Mouse (Mus musculus): ENCODE results near the gene Morn1. TPM values are rescaled to one million over a fixed set of nuclear protein-coding genes. Genes with fewer than 3 reads are reported as not detected.
A peak's percentile ranks its signal among the peaks of the same experiment; 100 is the strongest.

The Morn1 gene
- polyA plus RNA-seq, 1 experiment from 2014 or later, result 10.7 TPM

- no peak for ATAC-seq
- 39% methylated on average over 3 of the region's 3 CpGs for WGBS
These were observed 22.5 kb upstream of the Morn1 start for GRCm38 (mm10) chr4:155063895-155064294.

GRCm38 (mm10) chr4:155064474-155064873, 21.9 kb upstream of the Morn1 start:
- no peak for ATAC-seq
- Histone ChIP-seq H3K4me2 (ENCODE audit: low read length) (no peak overlapping the region), H3K9me3 (ENCODE audit: control insufficient read depth, low read length) (no peaks in the 10 kb centered on the region), H3K4me3 (replicated peaks; ENCODE audit: low read length) (no peak overlapping the region), H3K9ac (replicated peaks; ENCODE audit: low read depth, low read length) (no peak overlapping the region), H3K36me3 (ENCODE audit: control insufficient read depth, insufficient read depth) (no peaks in the 10 kb centered on the region; the same call in 1 of the 2 replicates), H3K4me1 (replicated peaks; ENCODE audit: control insufficient read depth, insufficient read depth, low read length) (peaks cover 18% of the 10 kb centered on the region), H3K27ac (ENCODE audit: low read length) (no peak overlapping the region), H3K27me3 (replicated peaks; ENCODE audit: control insufficient read depth, insufficient read depth, low read length) (no peaks in the 10 kb centered on the region)
- 79% methylated on average over 2 of the region's 2 CpGs for WGBS

More at GRCm38 (mm10) chr4:155063895-155064294, 22.5 kb upstream of the Morn1 start:
- peaks cover 19% of the 10 kb centered on the region for H3K4me1 ChIP-seq (replicated peaks; ENCODE audit: control insufficient read depth, insufficient read depth, low read length)
- no peak overlapping the region for H3K27ac ChIP-seq (ENCODE audit: low read length)
- H3K9me3 ChIP-seq (ENCODE audit: control insufficient read depth, low read length), result no peaks in the 10 kb centered on the region
- no peak overlapping the region for H3K4me2 ChIP-seq (ENCODE audit: low read length)
- H3K9ac ChIP-seq (replicated peaks; ENCODE audit: low read depth, low read length), result no peak overlapping the region
- H3K4me3 ChIP-seq (replicated peaks; ENCODE audit: low read length), result no peak overlapping the region
- no peaks in the 10 kb centered on the region for H3K36me3 ChIP-seq (ENCODE audit: control insufficient read depth, insufficient read depth)
- H3K27me3 ChIP-seq (replicated peaks; ENCODE audit: control insufficient read depth, insufficient read depth, low read length), result no peaks in the 10 kb centered on the region

GRCm38 (mm10) chr4:155065970-155066833, 20.2 kb upstream of the Morn1 start:
- H3K4me1 ChIP-seq (replicated peaks; ENCODE audit: control insufficient read depth, insufficient read depth, low read length), result peaks cover 16% of the 10 kb centered on the region
- ATAC-seq, result peak; percentile 70
- no peaks in the 10 kb centered on the region for H3K27me3 ChIP-seq (replicated peaks; ENCODE audit: control insufficient read depth, insufficient read depth, low read length)
- peaks cover 8% of the 10 kb centered on the region for H3K36me3 ChIP-seq (ENCODE audit: control insufficient read depth, insufficient read depth)
- H3K9ac ChIP-seq (replicated peaks; ENCODE audit: low read depth, low read length), result no peak overlapping the region; the same call in 1 of the 2 replicates
- H3K9me3 ChIP-seq (ENCODE audit: control insufficient read depth, low read length), result no peaks in the 10 kb centered on the region
- WGBS, result 5% methylated on average over 15 of the region's 15 CpGs
- peak overlapping the region; percentile 83 for H3K4me2 ChIP-seq (ENCODE audit: low read length)
- peak overlapping the region; percentile 60 for H3K4me3 ChIP-seq (replicated peaks; ENCODE audit: low read length)
- H3K27ac ChIP-seq (ENCODE audit: low read length), result peak overlapping the region; percentile 75

- H3K4me2 ChIP-seq (ENCODE audit: low read length), result peak within 1 kb of the TSS; percentile 83
- peaks cover 16% of the 10 kb centered on the region for H3K4me1 ChIP-seq (replicated peaks; ENCODE audit: control insufficient read depth, insufficient read depth, low read length)
- peaks cover 14% of the 10 kb centered on the region for H3K36me3 ChIP-seq (ENCODE audit: control insufficient read depth, insufficient read depth)
- H3K27ac ChIP-seq (ENCODE audit: low read length), result peak within 1 kb of the TSS; percentile 75
- peak; percentile 89 for ATAC-seq
- H3K27me3 ChIP-seq (replicated peaks; ENCODE audit: control insufficient read depth, insufficient read depth, low read length), result no peaks in the 10 kb centered on the region
- peak within 1 kb of the TSS; percentile 60 for H3K9ac ChIP-seq (replicated peaks; ENCODE audit: low read depth, low read length)
- peak within 1 kb of the TSS; percentile 60 for H3K4me3 ChIP-seq (replicated peaks; ENCODE audit: low read length)
- under 1% methylated on average over 48 of the region's 48 CpGs for WGBS
- H3K9me3 ChIP-seq (ENCODE audit: control insufficient read depth, low read length), result no peaks in the 10 kb centered on the region
These were observed 19.4 kb upstream of the Morn1 start, which contains the start of gene Pex10 for GRCm38 (mm10) chr4:155066834-155067522. Gene Pex10, plus strand, starts transcription at chr4:155067016.

GRCm38 (mm10) chr4:155068357-155068972, 17.9 kb upstream of the Morn1 start:
- H3K4me3 ChIP-seq (replicated peaks; ENCODE audit: low read length), result no peak overlapping the region
- no peak overlapping the region for H3K4me2 ChIP-seq (ENCODE audit: low read length)
- H3K9me3 ChIP-seq (ENCODE audit: control insufficient read depth, low read length), result no peaks in the 10 kb centered on the region
- no peak for ATAC-seq
- WGBS, result 93% methylated on average over 20 of the region's 20 CpGs
- no peak overlapping the region for H3K27ac ChIP-seq (ENCODE audit: low read length)
- H3K36me3 ChIP-seq (ENCODE audit: control insufficient read depth, insufficient read depth), result peaks cover 22% of the 10 kb centered on the region
- no peaks in the 10 kb centered on the region for H3K27me3 ChIP-seq (replicated peaks; ENCODE audit: control insufficient read depth, insufficient read depth, low read length)
- peaks cover 16% of the 10 kb centered on the region for H3K4me1 ChIP-seq (replicated peaks; ENCODE audit: control insufficient read depth, insufficient read depth, low read length)
- no peak overlapping the region for H3K9ac ChIP-seq (replicated peaks; ENCODE audit: low read depth, low read length)

- Histone ChIP-seq H3K36me3 (ENCODE audit: control insufficient read depth, insufficient read depth) (peaks cover 26% of the 10 kb centered on the region), H3K27me3 (replicated peaks; ENCODE audit: control insufficient read depth, insufficient read depth, low read length) (no peaks in the 10 kb centered on the region), H3K9ac (replicated peaks; ENCODE audit: low read depth, low read length) (no peak overlapping the region), H3K4me3 (replicated peaks; ENCODE audit: low read length) (no peak overlapping the region), H3K27ac (ENCODE audit: low read length) (no peak overlapping the region), H3K9me3 (ENCODE audit: control insufficient read depth, low read length) (no peaks in the 10 kb centered on the region), H3K4me1 (replicated peaks; ENCODE audit: control insufficient read depth, insufficient read depth, low read length) (peaks cover 16% of the 10 kb centered on the region), H3K4me2 (ENCODE audit: low read length) (no peak overlapping the region)
- WGBS, result 76% methylated on average over 6 of the region's 6 CpGs
- no peak for ATAC-seq
These were observed 17.2 kb upstream of the Morn1 start for GRCm38 (mm10) chr4:155069191-155069590.

GRCm38 (mm10) chr4:155070199-155070598, 16.2 kb upstream of the Morn1 start:
- Histone ChIP-seq H3K4me2 (ENCODE audit: low read length) (no peak overlapping the region), H3K4me1 (replicated peaks; ENCODE audit: control insufficient read depth, insufficient read depth, low read length) (peaks cover 16% of the 10 kb centered on the region), H3K9me3 (ENCODE audit: control insufficient read depth, low read length) (no peaks in the 10 kb centered on the region), H3K9ac (replicated peaks; ENCODE audit: low read depth, low read length) (no peak overlapping the region), H3K27me3 (replicated peaks; ENCODE audit: control insufficient read depth, insufficient read depth, low read length) (no peaks in the 10 kb centered on the region), H3K36me3 (ENCODE audit: control insufficient read depth, insufficient read depth) (peaks cover 28% of the 10 kb centered on the region), H3K4me3 (replicated peaks; ENCODE audit: low read length) (no peak overlapping the region), H3K27ac (ENCODE audit: low read length) (no peak overlapping the region)
- 95% methylated on average over 13 of the region's 13 CpGs for whole genome bisulfite sequencing
- no peak for ATAC-seq

GRCm38 (mm10) chr4:155070921-155071320, 15.5 kb upstream of the Morn1 start:
- Histone ChIP-seq H3K36me3 (ENCODE audit: control insufficient read depth, insufficient read depth) (peaks cover 35% of the 10 kb centered on the region), H3K9ac (replicated peaks; ENCODE audit: low read depth, low read length) (no peak overlapping the region), H3K4me2 (ENCODE audit: low read length) (no peak overlapping the region), H3K27ac (ENCODE audit: low read length) (no peak overlapping the region), H3K4me3 (replicated peaks; ENCODE audit: low read length) (no peak overlapping the region), H3K27me3 (replicated peaks; ENCODE audit: control insufficient read depth, insufficient read depth, low read length) (no peaks in the 10 kb centered on the region), H3K4me1 (replicated peaks; ENCODE audit: control insufficient read depth, insufficient read depth, low read length) (peaks cover 13% of the 10 kb centered on the region), H3K9me3 (ENCODE audit: control insufficient read depth, low read length) (no peaks in the 10 kb centered on the region)
- ATAC-seq, result no peak
- 87% methylated on average over 5 of the region's 5 CpGs for WGBS

GRCm38 (mm10) chr4:155074418-155074817, 12.0 kb upstream of the Morn1 start:
- H3K4me1 ChIP-seq (replicated peaks; ENCODE audit: control insufficient read depth, insufficient read depth, low read length), result no peaks in the 10 kb centered on the region
- no peak overlapping the region for H3K4me2 ChIP-seq (ENCODE audit: low read length)
- H3K27ac ChIP-seq (ENCODE audit: low read length), result no peak overlapping the region
- 85% methylated on average over 9 of the region's 9 CpGs for WGBS
- no peaks in the 10 kb centered on the region for H3K27me3 ChIP-seq (replicated peaks; ENCODE audit: control insufficient read depth, insufficient read depth, low read length)
- H3K36me3 ChIP-seq (ENCODE audit: control insufficient read depth, insufficient read depth), result peaks cover 44% of the 10 kb centered on the region
- H3K9me3 ChIP-seq (ENCODE audit: control insufficient read depth, low read length), result no peaks in the 10 kb centered on the region
- H3K9ac ChIP-seq (replicated peaks; ENCODE audit: low read depth, low read length), result no peak overlapping the region
- ATAC-seq, result no peak
- H3K4me3 ChIP-seq (replicated peaks; ENCODE audit: low read length), result no peak overlapping the region
